Mouse (Mus musculus) mouse embryonic stem cell (cell line): ENCODE data around the gene Cblb.

Source experiments
- in situ Hi-C, 2 experiments: fragments of 300-500 bp; cut with MboI; formaldehyde crosslinking; loops; 1 replicate in 1 of 2; 3 replicates in 1 of 2; pipeline ENCODE4 v1.14.3; 2019 to 2020; ENCODE audit warnings: low sequenced_read_pairs in 2 of 2, low pct_unique_long_range_greater_than_20kb in 1 of 2, mixed read lengths in 1 of 2; ENCODE audit not compliant: unreplicated experiment in 1 of 2

The Cblb gene

GRCm38 (mm10) chr16:52064309-52065105 lies 33.5 kb downstream of the Cblb start:
- in situ Hi-C loops = no loop called here

GRCm38 (mm10) chr16:52067632-52068516 lies 36.8 kb downstream of the Cblb start:
- in situ Hi-C loops = no loop called here

GRCm38 (mm10) chr16:52068517-52068874 lies 37.5 kb downstream of the Cblb start:
- in situ Hi-C loops = no loop called here

- in situ Hi-C loops = no loop called here
Observed at GRCm38 (mm10) chr16:52069648-52070047, 38.6 kb downstream of the Cblb start.

DNA sequence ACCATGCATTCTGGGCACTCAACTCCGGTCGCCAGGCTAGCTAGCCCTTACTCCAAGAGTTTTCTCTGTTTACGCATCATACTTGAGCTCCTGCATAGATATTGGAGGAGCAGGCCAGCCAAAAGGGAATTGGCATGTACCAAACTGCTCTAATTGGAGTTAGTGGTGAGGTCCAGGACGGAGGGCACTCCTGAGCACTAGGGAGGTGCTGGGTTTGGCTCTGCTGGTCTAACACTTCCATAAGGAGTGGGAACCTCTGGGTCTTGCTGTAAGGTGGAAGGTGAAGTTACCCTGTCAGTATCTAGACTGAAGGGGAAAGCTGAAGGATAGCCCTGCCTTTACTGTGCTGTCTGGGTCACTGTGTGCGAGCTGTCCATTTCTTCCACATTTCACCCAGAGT lies 39.1 kb downstream of the Cblb start:
- in situ Hi-C loops = no loop called here

- in situ Hi-C loops = no loop called here
Observed at GRCm38 (mm10) chr16:52071290-52071689, 40.3 kb downstream of the Cblb start.

- in situ Hi-C loops = no loop called here
Observed at GRCm38 (mm10) chr16:52071766-52072209, 40.8 kb downstream of the Cblb start.

- in situ Hi-C loops = no loop called here
Observed at GRCm38 (mm10) chr16:52076652-52077051, 45.6 kb downstream of the Cblb start.

DNA sequence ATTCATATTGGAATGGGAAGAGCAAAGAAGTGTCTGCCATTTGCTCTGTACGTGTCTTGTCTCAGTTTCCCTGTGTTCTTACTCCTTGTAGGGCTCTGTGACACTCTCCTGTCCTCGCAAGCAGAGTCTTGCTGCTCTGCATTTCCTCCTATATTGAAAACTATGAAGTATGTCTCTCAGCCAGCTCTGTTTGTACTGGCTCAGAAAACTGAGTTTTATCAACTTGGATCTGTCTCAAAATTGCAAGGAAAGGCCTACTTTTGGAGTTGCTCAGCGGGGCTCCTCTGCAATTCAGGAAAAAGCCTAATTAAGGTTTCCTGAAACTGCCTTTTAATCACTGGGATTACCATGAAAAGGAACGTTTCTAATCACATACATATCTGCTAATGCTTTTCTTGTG lies 46.9 kb downstream of the Cblb start:
- in situ Hi-C loops = no loop called here

DNA sequence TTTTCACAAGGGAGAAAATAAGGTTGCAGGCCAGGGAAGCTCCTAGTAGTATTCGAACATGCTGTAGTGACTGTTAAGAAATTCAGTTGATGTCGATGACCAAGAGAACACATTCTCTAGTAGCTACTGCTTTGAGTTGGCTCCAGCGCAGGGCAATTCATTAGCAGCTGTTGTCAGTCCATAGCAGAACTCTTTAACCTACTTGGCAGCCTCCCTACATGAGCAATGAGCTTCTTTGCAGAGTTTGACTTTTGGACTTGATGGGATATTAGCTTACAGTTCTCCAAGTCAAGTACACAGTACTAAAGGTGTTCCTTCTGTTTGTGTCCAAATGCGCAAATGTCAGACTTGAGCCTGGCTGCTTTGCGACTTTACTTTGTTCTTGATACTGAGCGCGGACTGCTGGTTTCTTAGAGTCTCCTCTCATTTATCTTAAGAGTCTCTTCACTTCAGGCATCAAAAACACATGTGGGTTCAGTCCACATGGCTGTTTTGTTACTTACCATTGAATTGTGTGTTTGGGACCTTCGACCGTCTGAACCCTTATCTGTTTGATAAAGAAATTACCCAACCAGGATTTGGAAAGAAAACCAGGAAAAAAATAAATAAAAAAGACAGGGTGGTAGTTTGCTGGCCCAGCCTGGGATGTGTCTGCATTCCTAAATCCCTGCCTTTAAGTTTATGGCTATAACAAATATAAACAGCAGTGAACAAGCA lies 47.9 kb downstream of the Cblb start:
- in situ Hi-C loops = no loop called here

GRCm38 (mm10) chr16:52079475-52079823 lies 48.4 kb downstream of the Cblb start:
- in situ Hi-C loops = no loop called here

DNA sequence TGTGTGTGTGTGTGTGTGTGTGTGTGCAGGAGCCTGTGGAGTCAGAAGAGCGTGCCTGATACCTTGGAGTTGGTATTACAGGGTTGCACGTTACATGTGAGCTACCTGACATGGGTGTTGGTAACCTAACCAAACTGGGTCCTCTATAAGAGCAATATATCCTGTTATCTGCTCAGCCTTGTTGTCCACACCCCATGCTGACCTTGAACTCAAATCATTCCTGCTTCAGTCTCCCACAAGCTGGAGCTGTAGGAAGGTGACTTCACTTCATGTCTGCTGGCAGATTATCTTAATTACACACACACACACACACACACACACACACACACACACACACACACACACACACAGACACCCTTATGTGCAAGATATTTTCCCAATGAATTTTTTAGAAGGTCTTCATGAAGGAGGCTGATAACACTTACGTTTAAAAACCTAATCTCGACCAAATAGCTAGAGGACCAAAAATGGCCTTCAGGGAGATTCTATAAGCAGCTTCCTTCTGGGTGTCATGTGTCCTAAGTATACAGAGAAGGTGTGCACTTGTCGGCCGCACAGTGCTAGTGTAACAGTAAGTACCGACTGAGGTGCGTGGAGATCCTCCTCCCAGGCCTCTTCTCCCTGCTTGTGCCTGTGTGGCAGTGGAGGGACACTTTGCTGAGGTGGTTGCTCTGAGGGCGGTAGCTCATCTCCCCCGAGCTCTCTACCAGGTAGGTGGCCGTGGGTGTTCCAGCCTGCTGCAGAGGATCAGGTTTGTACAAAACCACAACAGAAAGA lies 49.8 kb downstream of the Cblb start:
- in situ Hi-C loops = no loop called here

GRCm38 (mm10) chr16:52081756-52082155 lies 50.7 kb downstream of the Cblb start:
- in situ Hi-C loops = no loop called here

GRCm38 (mm10) chr16:52086793-52087450 lies 55.9 kb downstream of the Cblb start:
- in situ Hi-C loops = no loop called here

GRCm38 (mm10) chr16:52089354-52089753 lies 58.3 kb downstream of the Cblb start:
- in situ Hi-C loops = no loop called here

DNA sequence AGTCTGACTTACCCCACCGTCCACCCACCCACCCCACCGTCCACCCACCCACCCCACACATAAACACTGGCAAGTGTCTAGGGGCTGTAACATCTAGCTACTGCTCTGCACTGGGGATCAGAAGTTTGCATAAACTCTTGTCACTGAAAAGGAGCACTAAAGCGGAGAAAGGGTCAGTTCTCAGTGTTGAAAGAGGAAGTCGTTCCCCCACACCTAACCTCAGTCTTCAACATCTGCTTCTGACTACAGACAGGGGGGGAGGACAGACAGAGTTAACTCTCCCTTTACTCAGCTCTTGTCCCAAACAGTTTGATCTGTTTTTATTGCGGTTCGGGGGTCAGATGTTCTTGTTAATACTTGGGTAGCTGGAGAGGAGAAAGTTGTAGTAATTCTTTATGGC lies 59.9 kb downstream of the Cblb start:
- in situ Hi-C loops = no loop called here

- in situ Hi-C loops = no loop called here
Observed at GRCm38 (mm10) chr16:52093325-52094253, 62.6 kb downstream of the Cblb start.
